Mouse (Mus musculus): Measurements from ENCODE around the gene Cd1d1. TPM values are rescaled to one million over a fixed set of nuclear protein-coding genes. Genes with fewer than 3 reads are reported as not detected.
A peak's percentile ranks its signal among the peaks of the same experiment; 100 is the strongest.
"Not testable (repeated sequence)": the region's sequence is repeated elsewhere in the genome, so short reads cannot be mapped to it uniquely, and the experiment has no call there.

Gene Cd1d1
- polyA plus RNA-seq, 1 experiment from 2014 or later = 41.2 TPM

GRCm38 (mm10) chr3:87000051-87000450 lies 810 bp upstream of the Cd1d1 start:
- Histone ChIP-seq H3K9ac (no peak overlapping the region), H3K4me3 (no peak overlapping the region), H3K36me3 (no peaks in the 10 kb centered on the region), H3K4me2 (replicated peaks) (peak overlapping the region; percentile 68), H3K27ac (no peak overlapping the region), H3K27me3 (no peaks in the 10 kb centered on the region), H3K4me1 (peaks cover 7% of the 10 kb centered on the region; the same call in 1 of the 2 replicates), H3K9me3 (no peaks in the 10 kb centered on the region)
- ATAC-seq (ENCODE audit: low FRiP score, low read depth) = no peak
- WGBS = 83% methylated on average over 12 of the region's 12 CpGs

- not testable (repeated sequence) for H3K4me1 ChIP-seq, H3K9me3 ChIP-seq, H3K36me3 ChIP-seq, H3K27me3 ChIP-seq
- H3K9ac ChIP-seq = peak overlapping the region; percentile 77
- 7% methylated on average over 24 of the region's 24 CpGs for WGBS
- peak; percentile 99 for ATAC-seq (ENCODE audit: low FRiP score, low read depth)
- H3K4me2 ChIP-seq (replicated peaks) = peak overlapping the region; percentile 68
- H3K4me3 ChIP-seq = peak overlapping the region; percentile 53
- peak overlapping the region; percentile 85 for H3K27ac ChIP-seq
Observed at GRCm38 (mm10) chr3:86998433-86999414, 517 bp downstream of the Cd1d1 start.

GRCm38 (mm10) chr3:86996111-86996510 lies 3.1 kb downstream of the Cd1d1 start:
- Histone ChIP-seq H3K27ac (no peak overlapping the region), H3K27me3 (no peaks in the 10 kb centered on the region), H3K4me3 (no peak overlapping the region), H3K36me3 (no peaks in the 10 kb centered on the region), H3K9ac (no peak overlapping the region), H3K9me3 (no peaks in the 10 kb centered on the region), H3K4me1 (peaks cover 7% of the 10 kb centered on the region; the same call in 1 of the 2 replicates), H3K4me2 (replicated peaks) (no peak overlapping the region)
- WGBS = 64% methylated on average over 4 of the region's 4 CpGs
- ATAC-seq (ENCODE audit: low FRiP score, low read depth) = no peak

GRCm38 (mm10) chr3:86995381-86995780 lies 3.9 kb downstream of the Cd1d1 start:
- H3K4me2 ChIP-seq (replicated peaks) = no peak overlapping the region
- no peak overlapping the region for H3K27ac ChIP-seq
- peaks cover 7% of the 10 kb centered on the region; the same call in 1 of the 2 replicates for H3K4me1 ChIP-seq
- H3K4me3 ChIP-seq = no peak overlapping the region
- H3K9me3 ChIP-seq = no peaks in the 10 kb centered on the region
- no peaks in the 10 kb centered on the region for H3K36me3 ChIP-seq
- no peak overlapping the region for H3K9ac ChIP-seq
- no peaks in the 10 kb centered on the region for H3K27me3 ChIP-seq
- no peak for ATAC-seq (ENCODE audit: low FRiP score, low read depth)
- WGBS = 59% methylated on average over 1 of the region's 1 CpGs

GRCm38 (mm10) chr3:86986969-86987368 lies 12.3 kb downstream of the Cd1d1 start:
- not testable (repeated sequence) for H3K9me3 ChIP-seq; H3K4me1 ChIP-seq; H3K36me3 ChIP-seq; ATAC-seq (ENCODE audit: low FRiP score, low read depth); H3K27me3 ChIP-seq; H3K27ac ChIP-seq
- Histone ChIP-seq H3K4me3 (peak overlapping the region; percentile 34), H3K4me2 (replicated peaks) (peak overlapping the region; percentile 58), H3K9ac (peak overlapping the region; percentile 58)
- 53% methylated on average over 6 of the region's 6 CpGs for WGBS

- Histone ChIP-seq H3K27ac (no peak overlapping the region), H3K4me3 (peak overlapping the region; percentile 34)
Observed at GRCm38 (mm10) chr3:86986490-86986889, 12.8 kb downstream of the Cd1d1 start.

DNA sequence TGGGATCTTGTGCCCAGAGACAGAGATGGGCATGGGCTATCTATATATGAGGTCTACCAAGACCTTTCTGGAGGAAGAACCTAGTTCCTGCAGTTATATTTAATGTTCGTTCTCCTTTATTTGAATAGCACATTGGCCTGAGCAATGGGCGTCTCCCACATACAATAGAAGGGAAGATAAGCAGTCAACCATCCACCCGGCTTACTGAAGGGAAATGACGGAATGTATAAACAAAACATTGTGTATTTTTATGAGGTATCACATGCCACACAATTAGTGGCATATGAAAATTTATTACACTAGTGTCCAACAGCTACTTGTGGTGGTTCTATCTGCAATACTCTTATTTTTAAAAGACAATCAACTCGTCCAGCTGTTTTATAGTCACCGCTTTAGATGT lies 15.9 kb downstream of the Cd1d1 start:
- ATAC-seq (ENCODE audit: low FRiP score, low read depth) = no peak
- no peak overlapping the region for H3K27ac ChIP-seq
- no peak overlapping the region for H3K4me3 ChIP-seq
- 72% methylated on average over 6 of the region's 6 CpGs for WGBS
- H3K27me3 ChIP-seq = no peaks in the 10 kb centered on the region
- no peak overlapping the region for H3K9ac ChIP-seq
- no peaks in the 10 kb centered on the region for H3K9me3 ChIP-seq
- 0 out of 2 replicates have a peak, but pooled peaks cover 5% of the 10 kb centered on the region for H3K4me1 ChIP-seq
- H3K36me3 ChIP-seq = no peaks in the 10 kb centered on the region
- no peak overlapping the region for H3K4me2 ChIP-seq (replicated peaks)

More at GRCm38 (mm10) chr3:86986490-86986889, 12.8 kb downstream of the Cd1d1 start:
- Histone ChIP-seq H3K4me1 (0 out of 2 replicates have a peak, but pooled peaks cover 5% of the 10 kb centered on the region), H3K4me2 (replicated peaks) (peak overlapping the region; percentile 58), H3K27me3 (no peaks in the 10 kb centered on the region), H3K36me3 (no peaks in the 10 kb centered on the region), H3K9ac (peak overlapping the region; percentile 58), H3K9me3 (no peaks in the 10 kb centered on the region)
- 34% methylated on average over 12 of the region's 12 CpGs for WGBS
- peak; percentile 44; the same call in 1 of the 2 replicates for ATAC-seq (ENCODE audit: low FRiP score, low read depth)

- H3K4me3 ChIP-seq = no peak overlapping the region
- H3K4me1 ChIP-seq = no peaks in the 10 kb centered on the region
- no peak overlapping the region for H3K9ac ChIP-seq
- ATAC-seq (ENCODE audit: low FRiP score, low read depth) = no peak
- 10% methylated on average over 8 of the region's 8 CpGs for WGBS
- peak overlapping the region; percentile 35; the same call in 1 of the 2 replicates for H3K4me2 ChIP-seq (replicated peaks)
- H3K27me3 ChIP-seq = no peaks in the 10 kb centered on the region
- H3K9me3 ChIP-seq = no peaks in the 10 kb centered on the region
- H3K27ac ChIP-seq = no peak overlapping the region
- no peaks in the 10 kb centered on the region for H3K36me3 ChIP-seq
Observed at GRCm38 (mm10) chr3:86976546-86976945, 22.7 kb downstream of the Cd1d1 start.

DNA sequence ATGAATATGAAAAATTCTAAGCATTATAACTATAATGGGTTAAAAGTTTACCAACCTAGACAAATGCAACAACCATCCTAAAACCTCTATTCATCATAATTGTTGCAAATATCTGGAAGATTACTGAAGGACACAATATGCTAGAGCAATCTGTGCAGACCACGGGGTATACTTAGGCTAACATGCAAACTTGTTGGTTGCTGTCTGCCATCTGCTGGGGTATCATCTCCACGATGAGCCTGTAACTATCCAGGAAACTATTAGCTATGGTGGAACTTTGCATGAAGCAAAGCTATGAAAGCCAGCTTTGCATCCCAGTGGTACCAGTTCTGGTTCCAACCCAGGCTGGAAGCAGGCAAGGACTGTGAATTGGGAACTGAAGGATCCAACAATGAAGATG lies 24.1 kb downstream of the Cd1d1 start:
- Histone ChIP-seq H3K27me3 (no peaks in the 10 kb centered on the region), H3K36me3 (no peaks in the 10 kb centered on the region), H3K4me3 (no peak overlapping the region), H3K4me1 (no peaks in the 10 kb centered on the region), H3K9me3 (no peaks in the 10 kb centered on the region), H3K4me2 (replicated peaks) (no peak overlapping the region), H3K9ac (no peak overlapping the region), H3K27ac (no peak overlapping the region)
- WGBS = 83% methylated on average over 2 of the region's 2 CpGs
- ATAC-seq (ENCODE audit: low FRiP score, low read depth) = no peak

GRCm38 (mm10) chr3:86962665-86963435 lies 36.4 kb downstream of the Cd1d1 start:
- H3K27ac ChIP-seq = no peak overlapping the region
- no peak for ATAC-seq (ENCODE audit: low FRiP score, low read depth)
- no peaks in the 10 kb centered on the region for H3K36me3 ChIP-seq
- H3K4me2 ChIP-seq (replicated peaks) = no peak overlapping the region
- WGBS = 86% methylated on average over 17 of the region's 17 CpGs
- H3K4me3 ChIP-seq = no peak overlapping the region
- no peak overlapping the region for H3K9ac ChIP-seq
- no peaks in the 10 kb centered on the region for H3K9me3 ChIP-seq
- H3K4me1 ChIP-seq = no peaks in the 10 kb centered on the region
- H3K27me3 ChIP-seq = no peaks in the 10 kb centered on the region

- no peak overlapping the region for H3K4me3 ChIP-seq
Observed at GRCm38 (mm10) chr3:86961395-86961669, 37.9 kb downstream of the Cd1d1 start.

More at GRCm38 (mm10) chr3:86961395-86961669, 37.9 kb downstream of the Cd1d1 start:
- Histone ChIP-seq H3K27ac (no peak overlapping the region), H3K36me3 (no peaks in the 10 kb centered on the region), H3K4me1 (no peaks in the 10 kb centered on the region), H3K9ac (no peak overlapping the region), H3K4me2 (replicated peaks) (no peak overlapping the region), H3K9me3 (no peaks in the 10 kb centered on the region), H3K27me3 (no peaks in the 10 kb centered on the region)
- 92% methylated on average over 2 of the region's 2 CpGs for WGBS
- no peak for ATAC-seq (ENCODE audit: low FRiP score, low read depth)
